Mouse (Mus musculus) CH12.LX (cell line): Measurements from ENCODE around the gene Tbc1d7.

Source experiments
- CTCF ChIP-seq, 2 experiments: IDR thresholded peaks in 1 of 2; conservative IDR thresholded peaks in 1 of 2; 2 replicates each; pipeline ENCODE4 v1.5.1; 2011 to 2012; ENCODE audit warnings: low read depth in 2 of 2, low read length in 2 of 2, improper control_type of control experiment in 1 of 2, inconsistent platforms in 1 of 2, mild to moderate bottlenecking in 1 of 2, moderate library complexity in 1 of 2
- E2F4 ChIP-seq: IDR thresholded peaks from 2 replicates; pipeline ENCODE4 v1.6.1; 2011; ENCODE audit warnings: low read depth, low read length, improper control_type of control experiment; ENCODE audit not compliant: insufficient replicate concordance
- EP300 ChIP-seq: IDR thresholded peaks from 2 replicates; pipeline ENCODE4 v1.6.1; 2011; ENCODE audit warnings: low read length, improper control_type of control experiment
- HCFC1 ChIP-seq: IDR thresholded peaks from 2 replicates; pipeline ENCODE4 v1.6.1; 2012; ENCODE audit warnings: low read depth, mild to moderate bottlenecking, inconsistent platforms, low read length, improper control_type of control experiment
- NRF1 ChIP-seq: IDR thresholded peaks from 2 replicates; pipeline ENCODE4 v1.6.1; 2014; ENCODE audit warnings: low read depth, mild to moderate bottlenecking, inconsistent platforms, low read length, improper control_type of control experiment, moderate library complexity
- POLR2A ChIP-seq: IDR thresholded peaks from 2 replicates; pipeline ENCODE4 v1.6.1; 2011; ENCODE audit warnings: low read depth, mild to moderate bottlenecking, improper control_type of control experiment, low read length
- POLR2AphosphoS2 ChIP-seq: IDR thresholded peaks from 2 replicates; pipeline ENCODE4 v1.6.1; 2011; ENCODE audit warnings: low read depth, low read length, improper control_type of control experiment
- TCF12 ChIP-seq: IDR thresholded peaks from 2 replicates; pipeline ENCODE4 v1.6.1; 2014; ENCODE audit warnings: low read depth, mild to moderate bottlenecking, inconsistent platforms, low read length, improper control_type of control experiment
- UBTF ChIP-seq: IDR thresholded peaks from 2 replicates; pipeline ENCODE4 v1.6.1; 2012; ENCODE audit warnings: low read depth, mild to moderate bottlenecking, inconsistent platforms, low read length, improper control_type of control experiment, moderate library complexity
- USF1 ChIP-seq: IDR thresholded peaks from 2 replicates; pipeline ENCODE4 v1.6.1; 2014; ENCODE audit warnings: low read depth, mild to moderate bottlenecking, inconsistent platforms, low read length, improper control_type of control experiment
- ZNF384 ChIP-seq: IDR thresholded peaks from 2 replicates; pipeline ENCODE4 v1.6.1; 2012; ENCODE audit warnings: low read depth, low read length, improper control_type of control experiment, inconsistent platforms

- TF ChIP-seq UBTF: no peak
- TF ChIP-seq POLR2AphosphoS2: no peak
- no peak for TF ChIP-seq POLR2A
- TF ChIP-seq NRF1: no peak
- TF ChIP-seq ZNF384: no peak
- no peak for TF ChIP-seq E2F4
- TF ChIP-seq HCFC1: no peak
- no peak for TF ChIP-seq CTCF (conservative IDR thresholded peaks at IDR 0.05 in 1 of 2, IDR thresholded peaks at IDR 0.05 in 1 of 2; ENCODE audit: low read depth in 2 of 2, low read length in 2 of 2)
- no peak for TF ChIP-seq EP300
- no peak for TF ChIP-seq USF1
- no peak for TF ChIP-seq TCF12
Observed at GRCm38 (mm10) chr13:43167721-43168120, 3.6 kb downstream of the Tbc1d7 start.
